ENCODE assay signal across 10 mouse cellular contexts in the genomic region with DNA sequence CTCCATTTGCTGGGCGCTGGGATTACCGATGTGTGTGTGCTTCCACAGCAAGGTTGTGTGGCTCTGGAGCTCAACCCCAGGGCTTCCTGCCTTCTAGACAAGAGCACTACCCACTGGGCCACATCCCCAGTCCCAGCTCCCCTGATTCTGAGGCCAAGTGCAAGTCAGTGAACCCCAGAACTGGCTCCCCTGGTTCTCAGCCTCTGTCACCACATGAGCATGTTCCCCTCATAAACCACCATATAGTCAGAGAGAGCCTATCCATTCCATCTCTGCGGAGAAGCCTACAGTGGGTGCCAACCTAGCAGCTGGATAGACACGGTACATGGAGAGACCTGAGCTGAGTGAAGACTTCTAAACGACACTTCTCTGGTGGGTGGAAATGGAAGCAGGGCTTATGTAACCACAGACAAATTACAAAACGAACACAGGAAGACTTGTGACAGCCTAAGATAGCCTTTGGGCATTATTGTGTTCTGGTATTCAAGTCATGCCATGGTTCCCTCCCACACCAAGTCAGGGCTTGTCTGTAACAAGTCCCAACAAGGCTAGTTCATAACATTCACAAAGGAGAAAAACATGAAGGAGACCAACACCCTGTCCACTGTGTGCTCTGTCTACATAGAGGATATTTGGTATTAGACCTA. TPM values are rescaled to one million over a fixed set of nuclear protein-coding genes. Genes with fewer than 3 reads are reported as not detected.
DNase-seq lines count a peak whose midpoint lies in the region; ATAC-seq and TF ChIP-seq lines count a peak whose summit lies in the region.
"Had no signal": no experiment of that assay in that cellular context is flagged by ENCODE, and none has a peak within 500 bp of the region (broad histone marks: within the 10 kb centered on the region; RNA-seq: fewer than 3 reads in every experiment).

No protein-coding gene starts in this region.

- peaks cover 43% of the 10 kb centered on the region for H3K4me1 ChIP-seq in kidney, embryonic 15.5 days
- H3K4me1 ChIP-seq in E14TG2a.4 (replicated peaks; ENCODE audit: low read depth, low read length): peaks cover 48% of the 10 kb centered on the region
- H3K4me1 ChIP-seq in bone marrow macrophage, adult 2 months (ENCODE audit: control insufficient read depth, insufficient read depth, low read length): peaks cover 49% of the 10 kb centered on the region
- peaks cover 63% of the 10 kb centered on the region for H3K4me1 ChIP-seq in liver, embryonic 13.5 days (replicated peaks)

- 0 out of 2 replicates have a peak overlapping the region, but pooled peaks have one; percentile 92 for H3K4me3 ChIP-seq in kidney, embryonic 15.5 days (replicated peaks)
- peak overlapping the region; percentile 87; the same call in 1 of the 2 replicates for H3K4me3 ChIP-seq in E14TG2a.4 (replicated peaks; ENCODE audit: low read length)
- H3K4me3 ChIP-seq in bone marrow macrophage, adult 2 months (ENCODE audit: insufficient read depth, low read length): peak overlapping the region; percentile 82; the same call in 1 of the 2 replicates
- peak overlapping the region; percentile 83 for H3K4me3 ChIP-seq in liver, embryonic 13.5 days (replicated peaks)

- no peak overlapping the region for H3K9ac ChIP-seq in kidney, embryonic 15.5 days
- H3K9ac ChIP-seq in liver, embryonic 13.5 days: peak overlapping the region; percentile 79

- no peak for TF ChIP-seq CTCF in E14TG2a.4 (conservative IDR thresholded peaks at IDR 0.05; ENCODE audit: low read length)
- no peak for TF ChIP-seq CTCF in bone marrow macrophage, adult 2 months (IDR thresholded peaks at IDR 0.05; ENCODE audit: low read depth, low read length)

- no peak for DNase-seq in kidney, adult 18-20 months
- DNase-seq in liver, embryonic 13.5 days: no peak
- no peak for DNase-seq in cerebellum, adult 9-11 months
- DNase-seq in adrenal gland, postnatal 14 days: no peak
- no peak for DNase-seq in kidney, postnatal 4 days
- DNase-seq: kidney, postnatal 36 days had no signal

- H3K4me2 ChIP-seq in kidney, embryonic 15.5 days: no peak overlapping the region
- H3K4me2 ChIP-seq in liver, embryonic 13.5 days: peak overlapping the region; percentile 84

- no peak for TF ChIP-seq POLR2A in bone marrow macrophage, adult 2 months (IDR thresholded peaks at IDR 0.05; ENCODE audit: borderline replicate concordance, low read depth, low read length)

- H3K27me3 ChIP-seq in kidney, embryonic 15.5 days: no peaks in the 10 kb centered on the region
- no peaks in the 10 kb centered on the region; the same call in 1 of the 2 replicates for H3K27me3 ChIP-seq in E14TG2a.4 (ENCODE audit: insufficient read depth, low read length)
- H3K27me3 ChIP-seq in liver, embryonic 13.5 days: no peaks in the 10 kb centered on the region
- H3K27me3 ChIP-seq: lung, embryonic 15.5 days had no signal

- no peaks in the 10 kb centered on the region for H3K36me3 ChIP-seq in kidney, embryonic 15.5 days
- 0 out of 2 replicates have a peak, but pooled peaks cover 3% of the 10 kb centered on the region for H3K36me3 ChIP-seq in E14TG2a.4 (ENCODE audit: insufficient read depth, low read length)
- H3K36me3 ChIP-seq in liver, embryonic 13.5 days: no peaks in the 10 kb centered on the region
- H3K36me3 ChIP-seq: lung, embryonic 15.5 days had no signal

- H3K9me3 ChIP-seq in kidney, embryonic 15.5 days (replicated peaks): no peaks in the 10 kb centered on the region
- H3K9me3 ChIP-seq in E14TG2a.4 (ENCODE audit: low read length): no peaks in the 10 kb centered on the region
- no peaks in the 10 kb centered on the region for H3K9me3 ChIP-seq in liver, embryonic 13.5 days (replicated peaks)
- H3K9me3 ChIP-seq: lung, embryonic 15.5 days had no signal

- no peak for ATAC-seq in kidney, embryonic 15.5 days (replicated peaks; ENCODE audit: low FRiP score)
- ATAC-seq in liver, embryonic 13.5 days (ENCODE audit: low read depth): no peak

- 78% methylated on average over 6 of the region's 6 CpGs for WGBS in kidney, embryonic 15.5 days
- WGBS in liver, embryonic 13.5 days (ENCODE audit: insufficient replicate concordance): 61% methylated on average over 6 of the region's 6 CpGs

- no peak overlapping the region for H3K27ac ChIP-seq in kidney, embryonic 15.5 days
- H3K27ac ChIP-seq in bone marrow macrophage, adult 2 months (ENCODE audit: insufficient read depth, low read depth, low read length): peak overlapping the region; percentile 89
- H3K27ac ChIP-seq in liver, embryonic 13.5 days: peak overlapping the region; percentile 96

RNA-seq across cellular contexts. Expression of gene Sec22c, which starts 0.9 kb away (rescaled TPM):
- 10.5 and 10.6 TPM in 2 replicates for polyA plus RNA-seq in kidney, embryonic 15.5 days (2015; fragmentation: Nextera tagmentation; extraction: Ambion mirVana)
- polyA plus RNA-seq in bone marrow macrophage, adult 2 months (2012; ENCODE audit: insufficient read depth, insufficient read length, missing spikeins): 9.3 and 14.2 TPM in 2 replicates
- 3.7 and 3.9 TPM in 2 replicates for polyA plus RNA-seq in liver, embryonic 13.5 days (2015; fragmentation: Nextera tagmentation; extraction: Ambion mirVana)
- 4.2 and 6.5 TPM in 2 replicates for total RNA-seq in adrenal gland, postnatal 14 days (2021)

RNA-seq across cellular contexts. Expression of gene Ss18l2, which starts 4.0 kb away (rescaled TPM):
- 113 and 128 TPM in 2 replicates for polyA plus RNA-seq in kidney, embryonic 15.5 days (2015; fragmentation: Nextera tagmentation; extraction: Ambion mirVana)
- polyA plus RNA-seq in bone marrow macrophage, adult 2 months (2012; ENCODE audit: insufficient read depth, insufficient read length, missing spikeins): 27.5 and 34.0 TPM in 2 replicates
- 78.9 and 81.9 TPM in 2 replicates for polyA plus RNA-seq in liver, embryonic 13.5 days (2015; fragmentation: Nextera tagmentation; extraction: Ambion mirVana)
- 48.4 and 54.4 TPM in 2 replicates for total RNA-seq in adrenal gland, postnatal 14 days (2021)

RNA-seq across cellular contexts. Expression of gene Nktr, which starts 12.8 kb away (rescaled TPM):
- 59.6 and 67.8 TPM in 2 replicates for polyA plus RNA-seq in kidney, embryonic 15.5 days (2015; fragmentation: Nextera tagmentation; extraction: Ambion mirVana)
- polyA plus RNA-seq in bone marrow macrophage, adult 2 months (2012; ENCODE audit: insufficient read depth, insufficient read length, missing spikeins): 109 and 111 TPM in 2 replicates
- 29.7 and 33.3 TPM in 2 replicates for polyA plus RNA-seq in liver, embryonic 13.5 days (2015; fragmentation: Nextera tagmentation; extraction: Ambion mirVana)
- total RNA-seq in adrenal gland, postnatal 14 days (2021): 78.1 and 84.8 TPM in 2 replicates

RNA-seq across cellular contexts. Expression of gene Zfp651, which starts 53.0 kb away (rescaled TPM):
- polyA plus RNA-seq in kidney, embryonic 15.5 days (2015; fragmentation: Nextera tagmentation; extraction: Ambion mirVana): 12.8 and 15.3 TPM in 2 replicates
- 0.38 and 0.39 TPM in 2 replicates for polyA plus RNA-seq in bone marrow macrophage, adult 2 months (2012; ENCODE audit: insufficient read depth, insufficient read length, missing spikeins)
- polyA plus RNA-seq in liver, embryonic 13.5 days (2015; fragmentation: Nextera tagmentation; extraction: Ambion mirVana): 1.2 and 1.3 TPM in 2 replicates
- 30.1 and 36.8 TPM in 2 replicates for total RNA-seq in adrenal gland, postnatal 14 days (2021)
